Mouse (Mus musculus): Measurements from ENCODE around the gene Npsr1. TPM values are rescaled to one million over a fixed set of nuclear protein-coding genes. Genes with fewer than 3 reads are reported as not detected.

Npsr1 gene
- 1 to 10 TPM; 3.8 to 4.2 TPM for total RNA-seq (2021)
- long read RNA-seq, experiment 1 = 0 reads
- long read RNA-seq, experiment 2 = 0 reads

DNA sequence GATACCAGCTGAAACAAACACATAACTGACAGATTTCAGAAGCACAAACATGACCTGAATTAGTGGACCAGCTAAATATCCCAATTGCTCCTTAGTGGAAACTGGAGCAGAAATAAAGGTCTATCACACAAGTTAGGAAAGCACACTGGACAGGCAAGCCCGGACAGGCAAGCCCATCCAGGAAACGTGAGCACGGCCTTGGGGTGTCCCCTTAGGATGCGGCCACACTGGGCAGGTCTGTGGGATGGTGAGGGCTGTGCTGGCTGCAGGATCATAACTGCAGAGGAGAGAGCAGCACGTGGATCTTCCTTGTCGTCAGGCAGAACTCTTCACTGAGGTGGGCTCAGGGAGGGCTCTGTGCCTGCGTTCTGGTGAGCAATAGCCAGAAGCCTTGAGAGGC is at the start of gene Npsr1:
Gene Npsr1, plus strand, starts transcription at position 301 of the 400 bp plus-strand sequence.
- intact Hi-C loops (cut with DNase I) = no loop called here
- no peak for DNase-seq (ENCODE audit: low spot score in 2 of 2)

DNA sequence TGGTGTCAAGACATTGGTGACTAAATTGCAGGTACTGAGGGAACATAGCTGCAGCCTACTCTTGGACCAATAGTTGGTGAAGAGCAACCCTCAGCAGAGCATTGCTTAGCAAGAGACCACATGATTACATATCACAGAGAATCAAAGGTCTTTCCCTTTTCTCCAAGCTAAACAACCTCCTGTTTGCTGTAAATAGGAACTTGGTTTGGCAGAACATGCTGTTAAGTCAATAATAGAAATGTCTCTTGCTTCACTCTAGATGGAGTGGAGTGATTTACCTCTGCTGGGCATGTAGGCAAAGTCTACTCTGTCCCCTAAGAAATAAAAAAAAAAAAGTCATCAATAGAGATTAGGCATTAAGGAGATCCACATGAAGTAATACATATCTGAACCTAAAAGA is 46.3 kb upstream of the Npsr1 start:
- DNase-seq (ENCODE audit: low spot score in 2 of 2) = no peak
- intact Hi-C loops (cut with DNase I) = no loop called here

DNA sequence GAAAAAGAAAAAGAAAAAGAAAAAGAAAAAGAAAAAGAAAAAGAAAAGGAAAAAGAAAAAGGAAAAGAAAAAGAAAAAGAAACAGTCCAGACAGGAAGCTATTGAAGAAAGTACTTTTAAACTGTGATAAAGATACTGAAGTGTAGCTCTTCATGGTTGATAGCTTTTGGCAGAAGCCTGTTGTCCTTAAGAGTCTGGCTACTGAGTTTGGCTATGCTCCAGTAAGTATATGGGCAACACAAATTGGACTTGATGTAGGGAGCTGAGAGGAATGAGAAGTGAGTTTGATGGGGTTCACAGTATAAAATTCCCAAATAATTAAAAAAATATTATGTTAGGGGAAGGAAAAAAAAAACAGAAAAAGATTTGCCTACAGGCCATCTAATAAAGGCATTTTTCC is 34.5 kb upstream of the Npsr1 start:
- DNase-seq (ENCODE audit: low spot score in 2 of 2) = no peak
- intact Hi-C loops (cut with DNase I) = no loop called here

DNA sequence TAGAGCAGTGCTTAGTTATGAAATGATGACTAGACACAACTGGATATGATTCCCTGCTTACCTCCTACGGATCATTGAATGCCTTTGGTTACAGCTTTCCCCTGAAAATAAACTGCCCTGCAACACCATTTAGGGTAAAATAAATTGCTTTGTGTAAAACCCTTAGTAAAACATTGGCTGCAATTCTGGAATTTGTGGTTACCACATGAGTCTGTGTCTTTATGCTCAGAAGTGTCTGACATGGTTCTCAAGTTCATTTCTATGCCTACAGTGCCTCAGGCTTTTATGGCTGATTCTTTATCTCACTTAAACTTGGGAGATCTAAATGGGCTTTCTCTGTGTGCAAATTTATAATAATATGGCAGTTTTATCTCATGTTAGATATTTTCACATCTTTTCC is 26.1 kb upstream of the Npsr1 start:
- DNase-seq (ENCODE audit: low spot score in 2 of 2) = no peak
- intact Hi-C loops (cut with DNase I) = no loop called here

DNA sequence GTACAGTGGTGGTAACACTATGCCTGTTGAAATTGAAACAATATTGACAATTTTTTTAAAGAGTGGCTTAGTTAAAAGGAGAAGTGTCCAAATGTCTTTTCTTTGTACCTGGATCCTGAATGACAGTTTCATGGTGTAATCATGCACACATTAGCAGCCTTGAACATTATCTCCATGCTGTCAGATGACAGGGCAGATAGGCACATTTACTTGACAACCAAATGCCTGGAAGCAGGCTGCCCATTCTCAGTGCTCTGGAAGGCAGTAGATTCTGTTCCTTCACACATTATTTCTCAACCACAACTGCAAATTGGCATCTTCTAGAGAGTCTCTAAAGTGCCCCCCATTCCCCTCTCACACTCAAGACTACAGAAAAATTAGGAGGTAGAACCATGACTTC is 20.2 kb upstream of the Npsr1 start:
- DNase-seq (ENCODE audit: low spot score in 2 of 2) = no peak
- intact Hi-C loops (cut with DNase I) = no loop called here

DNA sequence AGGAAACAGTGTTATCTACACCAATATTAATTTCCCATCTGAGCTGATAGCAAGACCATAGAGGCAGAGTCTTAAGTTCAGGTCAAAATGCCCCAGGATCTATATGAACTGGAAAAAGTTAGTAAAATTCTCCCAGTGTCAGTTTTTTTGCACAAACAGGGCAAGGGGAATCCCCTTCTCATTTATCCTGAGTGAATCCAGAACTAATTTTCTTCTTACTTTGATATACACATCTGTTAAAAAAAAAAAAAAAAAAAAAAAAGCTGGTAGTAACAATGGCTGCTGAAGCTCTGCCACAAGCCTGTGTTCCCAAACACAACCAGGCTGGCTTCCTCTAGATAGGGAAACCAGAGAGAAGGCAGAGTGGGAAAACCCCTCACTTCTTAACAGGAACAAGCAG is 5.9 kb upstream of the Npsr1 start:
- no peak for DNase-seq (ENCODE audit: low spot score in 2 of 2)
- intact Hi-C loops (cut with DNase I) = no loop called here

DNA sequence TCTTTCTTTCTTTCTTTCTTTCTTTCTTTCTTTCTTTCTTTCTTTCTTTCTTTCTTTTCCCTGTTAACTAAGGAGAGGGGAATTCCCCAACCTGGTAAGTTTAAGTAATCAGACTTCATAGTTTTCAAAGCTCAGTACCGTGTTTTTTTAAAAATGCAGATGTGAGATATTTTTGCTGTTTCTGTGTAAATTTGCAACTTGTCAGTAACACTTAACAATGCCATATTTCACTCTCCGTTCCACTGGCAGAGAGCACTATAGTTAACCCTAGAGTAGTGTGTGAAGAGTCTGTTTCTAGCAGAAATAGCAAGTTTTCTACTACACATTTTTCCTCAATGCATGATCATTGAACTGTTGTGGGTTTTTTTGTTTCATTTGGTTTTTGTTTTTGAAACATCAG is 730 bp downstream of the Npsr1 start:
- no peak for DNase-seq (ENCODE audit: low spot score in 2 of 2)
- intact Hi-C loops (cut with DNase I) = no loop called here

DNA sequence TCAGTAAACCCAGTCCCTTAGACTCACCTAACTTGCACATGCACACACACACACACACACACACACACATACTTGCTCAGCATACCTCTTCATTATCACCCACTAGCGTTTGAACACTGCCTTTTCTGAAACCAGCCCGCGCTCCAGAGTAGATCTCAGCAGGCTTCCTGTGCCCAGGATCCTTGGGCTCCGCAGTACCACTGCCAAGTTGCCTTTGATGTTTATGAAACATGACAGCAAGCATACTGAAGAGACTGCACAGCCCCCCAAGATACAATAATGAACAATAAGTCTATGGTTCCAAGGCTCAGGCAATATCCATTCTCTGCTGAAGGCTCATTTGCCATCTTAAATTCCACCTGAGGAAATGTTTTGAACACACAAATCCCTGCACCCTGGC is 1.8 kb downstream of the Npsr1 start:
- intact Hi-C loops (cut with DNase I) = no loop called here
- no peak for DNase-seq (ENCODE audit: low spot score in 2 of 2)

DNA sequence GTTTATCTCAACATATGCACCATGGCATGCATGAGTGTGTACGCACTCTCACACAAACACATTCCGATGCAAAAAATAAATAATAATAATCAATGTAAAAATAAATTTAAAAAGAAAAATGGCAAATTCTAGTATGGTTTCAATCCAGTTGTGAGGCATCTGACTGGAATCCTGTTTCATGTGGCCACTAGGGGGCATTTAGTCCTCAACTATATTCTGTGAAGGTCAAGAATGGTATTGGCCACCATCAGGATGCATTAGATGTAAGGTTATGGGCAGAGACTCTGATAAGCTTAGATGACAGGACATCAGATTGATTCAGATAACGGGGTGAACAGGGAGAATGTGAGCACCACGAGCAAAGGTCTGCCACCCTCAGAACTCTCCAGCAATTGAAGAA is 21.6 kb downstream of the Npsr1 start:
- peak; percentile 6 to 38 for DNase-seq (ENCODE audit: low spot score in 2 of 2)
- intact Hi-C loops (cut with DNase I) = loop anchor here (1.0 kb wide), 1 partner anchor 398 kb away; no protein-coding TSS in a partner anchor

DNA sequence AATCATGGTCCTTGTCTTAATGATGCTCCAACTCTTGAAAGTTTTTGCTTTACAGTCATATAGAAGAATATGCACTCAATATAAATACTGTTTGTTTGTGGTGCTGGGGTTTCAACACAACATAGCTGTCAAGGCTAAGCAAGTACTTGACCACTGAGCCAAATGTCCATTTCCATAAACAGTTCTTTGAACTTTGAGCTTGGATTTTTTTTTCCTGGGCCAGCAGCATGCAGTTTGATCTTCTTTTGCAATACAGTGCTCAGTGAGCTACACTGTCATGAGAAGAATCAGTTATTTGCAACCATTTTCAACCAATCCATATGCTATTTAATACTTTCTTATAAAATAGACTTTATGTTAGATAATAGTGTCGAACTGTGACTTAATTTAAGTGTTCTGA is 35.3 kb downstream of the Npsr1 start:
- intact Hi-C loops (cut with DNase I) = no loop called here
- no peak for DNase-seq (ENCODE audit: low spot score in 2 of 2)

DNA sequence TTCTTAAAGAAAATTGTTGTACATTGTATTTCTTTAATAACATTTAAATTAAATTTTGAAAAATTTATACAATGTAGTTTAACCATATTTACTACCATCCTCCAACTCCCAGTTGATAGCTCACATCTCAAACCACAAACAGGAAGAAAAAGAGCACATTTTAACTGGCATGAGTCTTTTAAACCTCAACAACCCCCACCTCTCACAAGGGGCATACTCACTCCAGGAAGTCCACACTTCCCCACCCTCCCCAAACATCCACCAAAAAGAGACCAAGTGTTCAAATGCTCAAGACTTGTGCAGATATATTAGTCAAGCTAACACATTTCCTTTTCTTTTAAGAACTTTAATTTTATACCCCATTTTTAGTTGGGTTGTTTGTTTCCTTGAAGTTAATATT is 38.6 kb downstream of the Npsr1 start:
- intact Hi-C loops (cut with DNase I) = no loop called here
- no peak for DNase-seq (ENCODE audit: low spot score in 2 of 2)

DNA sequence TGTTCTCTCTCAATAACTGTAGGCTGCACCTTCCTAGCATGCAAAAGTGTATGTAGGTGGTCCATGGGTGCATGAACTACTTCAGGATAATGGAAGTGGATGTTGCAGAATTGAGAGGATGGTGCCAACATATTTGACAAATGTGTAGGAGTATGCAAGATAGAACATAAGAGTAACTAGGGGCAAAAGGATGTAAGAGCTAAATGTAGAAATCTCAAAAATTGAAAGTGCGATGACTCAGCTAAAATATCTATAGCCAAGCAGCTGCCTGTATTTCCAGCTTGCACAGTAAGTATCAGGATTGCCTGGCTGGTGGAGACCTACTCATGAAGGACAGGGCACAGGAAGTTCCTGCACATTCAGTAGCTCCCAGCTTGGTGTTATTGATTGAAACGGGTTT is 46.5 kb downstream of the Npsr1 start:
- intact Hi-C loops (cut with DNase I) = no loop called here
- DNase-seq (ENCODE audit: low spot score in 2 of 2) = peak; percentile 7 to 58

DNA sequence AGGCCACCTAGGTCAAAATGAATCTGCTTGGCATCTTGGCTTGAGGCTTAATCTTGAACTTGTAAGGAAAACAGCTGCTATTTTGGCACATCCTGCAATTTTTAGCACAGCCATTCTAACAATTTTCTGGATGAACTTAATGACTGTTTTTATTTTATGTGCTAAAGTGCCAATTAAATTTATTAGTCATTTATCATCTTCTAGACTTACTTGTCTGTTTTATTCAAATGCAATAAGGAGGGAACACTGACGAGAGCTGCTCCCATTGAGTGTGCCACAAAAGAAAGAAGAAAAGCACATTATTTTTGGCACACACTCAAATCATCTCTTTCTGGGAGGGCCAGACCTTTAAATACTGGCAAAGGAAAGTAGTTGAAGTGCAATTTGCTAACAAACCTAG is 59.4 kb downstream of the Npsr1 start:
- intact Hi-C loops (cut with DNase I) = no loop called here
- DNase-seq (ENCODE audit: low spot score in 2 of 2) = no peak

DNA sequence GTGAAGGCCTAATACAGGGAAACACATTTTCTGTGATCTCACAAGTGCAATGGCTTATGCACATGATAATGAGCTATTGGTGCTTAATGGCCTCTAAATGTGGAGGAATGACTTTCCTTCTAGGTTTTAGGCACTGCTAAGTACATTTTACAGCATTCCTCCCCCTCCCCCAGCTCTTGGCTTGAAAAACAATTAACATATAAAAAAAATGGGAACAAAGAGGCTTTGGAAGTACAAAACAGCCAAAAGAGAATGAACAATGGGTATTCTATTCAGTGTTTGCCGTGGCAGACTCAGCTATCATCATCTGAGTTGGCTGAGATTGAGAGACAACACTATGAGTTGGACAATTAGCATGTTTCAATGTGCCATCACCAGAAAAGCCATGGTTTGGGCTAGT is 62.6 kb downstream of the Npsr1 start:
- no peak for DNase-seq (ENCODE audit: low spot score in 2 of 2)
- intact Hi-C loops (cut with DNase I) = no loop called here

DNA sequence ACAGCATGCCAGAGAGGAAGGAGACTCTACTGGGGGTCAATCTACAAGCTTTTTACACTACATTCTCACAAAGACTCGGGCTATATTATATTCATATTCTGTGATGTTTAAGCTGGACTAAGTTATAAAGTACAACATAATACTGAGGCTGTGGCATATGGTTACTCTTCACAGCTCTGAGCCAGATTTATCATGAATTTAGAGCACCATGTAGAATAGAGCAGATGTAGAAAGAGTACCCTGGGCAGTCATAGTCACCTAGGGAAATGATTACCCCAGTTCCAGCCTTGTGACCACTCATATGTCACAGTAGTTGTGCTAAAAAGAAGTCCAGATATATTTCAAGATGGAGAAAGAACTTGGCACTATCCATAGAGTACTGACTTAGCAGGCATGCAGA is 70.7 kb downstream of the Npsr1 start:
- no peak for DNase-seq (ENCODE audit: low spot score in 2 of 2)

DNA sequence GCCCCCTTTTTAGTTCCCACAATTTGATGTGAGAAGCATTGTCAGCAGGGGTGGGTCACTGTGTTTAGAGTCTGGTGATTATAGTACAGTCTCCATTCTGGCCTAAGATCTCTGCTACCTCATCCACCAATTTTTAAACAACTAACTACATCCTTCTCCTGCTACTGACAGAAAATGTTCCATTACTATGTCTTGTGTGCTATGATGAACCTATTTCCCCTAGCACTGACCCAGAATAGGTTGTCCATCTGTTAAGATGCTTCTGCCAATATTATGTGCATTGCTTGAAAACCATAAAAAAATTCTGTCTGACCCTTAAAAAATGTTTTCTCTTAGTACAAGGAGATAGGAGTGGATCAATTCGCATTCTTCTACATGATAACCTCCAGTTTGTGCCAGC is 72.9 kb downstream of the Npsr1 start:
- intact Hi-C loops (cut with DNase I) = no loop called here
- DNase-seq (ENCODE audit: low spot score in 2 of 2) = no peak

More for the DNA sequence above, 70.7 kb downstream of the Npsr1 start:
- intact Hi-C loops (cut with DNase I) = no loop called here

DNA sequence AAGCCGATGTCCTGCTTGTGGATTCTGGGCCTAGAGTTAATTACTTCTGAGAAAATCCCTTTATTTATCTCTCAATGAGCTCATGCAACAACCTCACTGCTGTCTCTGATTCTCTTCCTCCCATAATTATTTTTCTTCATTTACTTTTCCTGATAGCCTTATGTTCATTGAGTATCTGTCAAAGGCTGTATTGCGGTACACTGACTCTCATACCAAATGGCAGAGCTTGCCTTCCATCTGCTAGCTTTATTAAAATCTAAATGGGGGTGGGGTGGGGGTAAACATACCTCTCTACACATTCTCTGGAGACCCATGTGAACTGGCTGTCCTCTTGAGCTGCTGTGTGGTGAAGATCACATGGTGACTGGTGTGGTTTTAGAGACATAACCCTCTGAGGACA is 80.9 kb downstream of the Npsr1 start:
- DNase-seq (ENCODE audit: low spot score in 2 of 2) = no peak
- intact Hi-C loops (cut with DNase I) = no loop called here

DNA sequence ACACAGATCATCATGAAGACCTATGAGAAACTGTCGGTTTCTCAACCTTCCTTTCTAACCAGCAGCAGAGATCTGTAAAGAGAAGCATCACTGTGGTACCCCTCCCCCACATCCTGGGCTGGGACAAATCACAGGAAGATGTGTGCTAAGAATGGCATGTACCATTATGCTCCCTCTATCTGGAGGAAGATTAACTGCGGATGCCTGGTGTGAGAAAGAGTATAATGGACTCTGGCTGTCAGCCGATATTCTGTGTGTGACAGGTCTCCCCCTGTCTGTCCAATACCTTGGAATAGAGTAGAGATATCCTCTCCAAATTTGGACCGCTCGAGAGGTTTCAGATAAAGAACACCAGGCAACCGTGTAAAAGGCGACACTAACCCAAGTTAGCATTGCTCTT is 83.1 kb downstream of the Npsr1 start:
- intact Hi-C loops (cut with DNase I) = no loop called here
- no peak for DNase-seq (ENCODE audit: low spot score in 2 of 2)

DNA sequence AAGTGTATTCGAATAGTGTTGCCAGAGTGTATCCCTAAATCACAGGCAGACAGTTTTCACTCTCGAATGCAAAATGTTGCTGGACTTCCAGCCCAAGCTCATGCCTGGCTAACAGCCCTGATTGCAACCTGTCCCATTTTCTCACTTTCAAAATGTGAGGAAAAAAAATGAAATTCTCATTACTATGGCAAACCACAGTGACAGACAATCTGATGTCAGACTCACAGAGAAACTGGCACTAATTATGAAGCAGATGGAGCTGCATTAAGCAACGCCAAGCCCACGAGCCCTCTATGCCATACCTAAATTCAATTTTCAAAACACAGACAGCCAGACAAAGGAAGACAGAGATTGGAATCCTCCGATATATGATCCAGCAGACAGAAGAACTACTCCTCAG is 88.5 kb downstream of the Npsr1 start:
- peak; percentile 6 to 9 for DNase-seq (ENCODE audit: low spot score in 2 of 2)
- intact Hi-C loops (cut with DNase I) = no loop called here

DNA sequence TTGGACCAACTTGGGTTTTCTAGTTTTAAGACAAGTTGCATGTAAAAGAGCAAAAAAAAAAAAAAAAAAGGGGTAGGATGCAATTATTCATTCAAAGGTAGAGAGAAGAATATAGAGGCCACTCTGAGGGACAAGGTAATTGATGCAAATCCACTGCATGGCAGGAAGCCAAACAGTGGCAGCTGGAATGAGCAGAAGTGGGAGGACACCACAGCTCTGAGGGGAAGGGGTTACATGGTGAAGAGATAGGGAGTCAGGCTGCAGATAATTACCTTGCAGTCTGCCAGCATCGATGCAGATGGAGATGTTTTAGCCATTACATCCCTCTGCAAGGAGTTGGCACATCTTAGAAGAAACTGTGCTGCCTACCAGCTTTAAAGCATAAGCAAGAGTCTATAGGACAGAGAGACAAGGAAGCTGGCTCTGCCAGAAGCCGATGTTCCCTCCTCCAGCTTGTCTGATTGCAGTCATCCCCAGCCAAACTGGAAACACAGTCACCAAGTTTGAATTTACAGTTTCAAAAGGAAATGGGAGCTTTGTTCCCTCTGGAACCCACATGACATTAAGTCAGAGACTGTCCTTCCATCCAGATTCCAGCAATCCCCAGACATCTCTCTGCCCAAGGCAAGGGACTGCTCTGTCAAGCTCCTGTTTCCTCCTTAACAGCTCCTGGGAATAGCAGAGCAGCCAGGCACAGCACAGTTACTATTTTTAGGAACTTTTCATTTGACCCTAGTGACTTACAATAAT is 91.9 kb downstream of the Npsr1 start:
- DNase-seq (ENCODE audit: low spot score in 2 of 2) = peak; percentile 24 to 34
- intact Hi-C loops (cut with DNase I) = no loop called here

DNA sequence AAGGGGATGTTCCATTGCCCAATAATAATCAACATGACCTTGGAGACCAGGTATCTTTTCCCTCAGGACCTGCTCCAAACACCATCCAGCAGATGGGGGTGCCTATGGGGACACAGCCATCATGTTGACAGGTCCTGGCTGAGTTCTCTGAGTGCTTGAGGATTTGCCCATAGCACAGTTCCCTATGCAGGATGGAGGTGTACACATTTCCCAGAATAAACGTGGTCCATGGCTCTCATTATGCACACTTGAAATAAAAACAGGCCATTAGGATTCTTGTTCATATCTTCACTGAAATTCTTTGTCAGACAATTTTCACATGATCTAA is 92.4 kb downstream of the Npsr1 start:
- no peak for DNase-seq (ENCODE audit: low spot score in 2 of 2)
- intact Hi-C loops (cut with DNase I) = no loop called here

DNA sequence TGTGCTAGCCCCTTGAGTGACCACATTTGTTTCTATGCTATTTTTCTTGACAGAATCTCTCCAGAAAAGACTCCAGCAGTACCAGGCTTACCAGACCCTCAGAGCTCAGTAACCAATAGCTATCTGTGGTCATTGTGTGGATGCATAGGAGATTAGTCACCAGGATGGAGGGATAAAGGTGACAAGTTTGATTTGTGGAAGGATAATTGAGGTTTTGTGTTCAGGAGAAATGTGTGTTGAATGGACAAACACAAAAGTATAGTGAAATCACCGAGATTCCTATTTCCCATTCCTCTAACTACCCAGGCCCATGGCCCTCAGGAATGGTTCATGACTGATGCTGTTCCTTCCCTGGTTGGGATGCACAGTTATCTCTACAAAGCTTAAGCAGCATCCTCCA is 100.5 kb downstream of the Npsr1 start:
- intact Hi-C loops (cut with DNase I) = no loop called here
- no peak for DNase-seq (ENCODE audit: low spot score in 2 of 2)
